Mouse (Mus musculus): ENCODE data around the gene Cyp17a1. TPM values are rescaled to one million over a fixed set of nuclear protein-coding genes. Genes with fewer than 3 reads are reported as not detected.
A peak's percentile ranks its signal among the peaks of the same experiment; 100 is the strongest.

Cyp17a1 gene
- polyA plus RNA-seq, 1 experiment from 2014 or later = 0.09 TPM

GRCm38 (mm10) chr19:46625015-46625414 is 48.0 kb downstream of the Cyp17a1 start:
- H3K36me3 ChIP-seq (ENCODE audit: control insufficient read depth, insufficient read depth, low read length) = no peaks in the 10 kb centered on the region; the same call in 1 of the 2 replicates
- H3K4me2 ChIP-seq (ENCODE audit: low read depth, low read length) = no peak overlapping the region
- H3K27me3 ChIP-seq (ENCODE audit: control insufficient read depth, insufficient read depth, low read length) = no peaks in the 10 kb centered on the region
- H3K9ac ChIP-seq (ENCODE audit: low read length) = no peak overlapping the region
- WGBS = 91% methylated on average over 12 of the region's 12 CpGs
- ATAC-seq (ENCODE audit: insufficient read depth, low FRiP score) = no peak
- H3K9me3 ChIP-seq (replicated peaks; ENCODE audit: control insufficient read depth, low read length) = no peaks in the 10 kb centered on the region
- peaks cover 51% of the 10 kb centered on the region for H3K4me1 ChIP-seq (ENCODE audit: control insufficient read depth, insufficient read depth, low read length)
- no peak overlapping the region for H3K27ac ChIP-seq (ENCODE audit: low read length)
- H3K4me3 ChIP-seq (replicated peaks; ENCODE audit: low read length) = no peak overlapping the region

- peaks cover 59% of the 10 kb centered on the region for H3K4me1 ChIP-seq (ENCODE audit: control insufficient read depth, insufficient read depth, low read length)
- peak; percentile 21; the same call in 1 of the 2 replicates for ATAC-seq (ENCODE audit: insufficient read depth, low FRiP score)
- no peaks in the 10 kb centered on the region for H3K9me3 ChIP-seq (replicated peaks; ENCODE audit: control insufficient read depth, low read length)
- H3K27me3 ChIP-seq (ENCODE audit: control insufficient read depth, insufficient read depth, low read length) = no peaks in the 10 kb centered on the region
- H3K36me3 ChIP-seq (ENCODE audit: control insufficient read depth, insufficient read depth, low read length) = no peaks in the 10 kb centered on the region; the same call in 1 of the 2 replicates
- H3K27ac ChIP-seq (ENCODE audit: low read length) = peak overlapping the region; percentile 89
- H3K4me2 ChIP-seq (ENCODE audit: low read depth, low read length) = peak overlapping the region; percentile 65
- peak overlapping the region; percentile 71 for H3K9ac ChIP-seq (ENCODE audit: low read length)
- peak overlapping the region; percentile 47 for H3K4me3 ChIP-seq (replicated peaks; ENCODE audit: low read length)
- WGBS = 24% methylated on average over 19 of the region's 19 CpGs
These were observed 48.9 kb downstream of the Cyp17a1 start for GRCm38 (mm10) chr19:46623790-46624772.

GRCm38 (mm10) chr19:46623194-46623667 is 49.7 kb downstream of the Cyp17a1 start:
- Histone ChIP-seq H3K27me3 (ENCODE audit: control insufficient read depth, insufficient read depth, low read length) (no peaks in the 10 kb centered on the region), H3K36me3 (ENCODE audit: control insufficient read depth, insufficient read depth, low read length) (no peaks in the 10 kb centered on the region), H3K4me1 (ENCODE audit: control insufficient read depth, insufficient read depth, low read length) (peaks cover 62% of the 10 kb centered on the region), H3K27ac (ENCODE audit: low read length) (peak overlapping the region; percentile 89), H3K9ac (ENCODE audit: low read length) (peak overlapping the region; percentile 71), H3K4me3 (replicated peaks; ENCODE audit: low read length) (peak overlapping the region; percentile 47), H3K4me2 (ENCODE audit: low read depth, low read length) (peak overlapping the region; percentile 65), H3K9me3 (replicated peaks; ENCODE audit: control insufficient read depth, low read length) (no peaks in the 10 kb centered on the region)
- ATAC-seq (ENCODE audit: insufficient read depth, low FRiP score) = peak; percentile 84
- WGBS = 5% methylated on average over 16 of the region's 16 CpGs

- H3K4me3 ChIP-seq (replicated peaks; ENCODE audit: low read length) = peak overlapping the region; percentile 47
- peak overlapping the region; percentile 65 for H3K4me2 ChIP-seq (ENCODE audit: low read depth, low read length)
- H3K36me3 ChIP-seq (ENCODE audit: control insufficient read depth, insufficient read depth, low read length) = no peaks in the 10 kb centered on the region
- ATAC-seq (ENCODE audit: insufficient read depth, low FRiP score) = no peak
- H3K4me1 ChIP-seq (ENCODE audit: control insufficient read depth, insufficient read depth, low read length) = peaks cover 64% of the 10 kb centered on the region
- H3K27ac ChIP-seq (ENCODE audit: low read length) = peak overlapping the region; percentile 89
- 25% methylated on average over 12 of the region's 12 CpGs for WGBS
- peak overlapping the region; percentile 71 for H3K9ac ChIP-seq (ENCODE audit: low read length)
- H3K27me3 ChIP-seq (ENCODE audit: control insufficient read depth, insufficient read depth, low read length) = no peaks in the 10 kb centered on the region
- H3K9me3 ChIP-seq (replicated peaks; ENCODE audit: control insufficient read depth, low read length) = no peaks in the 10 kb centered on the region
These were observed 50.2 kb downstream of the Cyp17a1 start for GRCm38 (mm10) chr19:46622659-46623193.

- Histone ChIP-seq H3K4me2 (ENCODE audit: low read depth, low read length) (no peak overlapping the region), H3K27me3 (ENCODE audit: control insufficient read depth, insufficient read depth, low read length) (no peaks in the 10 kb centered on the region), H3K27ac (ENCODE audit: low read length) (no peak overlapping the region), H3K36me3 (ENCODE audit: control insufficient read depth, insufficient read depth, low read length) (no peaks in the 10 kb centered on the region), H3K9ac (ENCODE audit: low read length) (no peak overlapping the region), H3K4me3 (replicated peaks; ENCODE audit: low read length) (no peak overlapping the region), H3K4me1 (ENCODE audit: control insufficient read depth, insufficient read depth, low read length) (peaks cover 69% of the 10 kb centered on the region), H3K9me3 (replicated peaks; ENCODE audit: control insufficient read depth, low read length) (no peaks in the 10 kb centered on the region)
- ATAC-seq (ENCODE audit: insufficient read depth, low FRiP score) = no peak
- WGBS = 73% methylated on average over 19 of the region's 19 CpGs
These were observed 51.5 kb downstream of the Cyp17a1 start for GRCm38 (mm10) chr19:46621236-46622183.

- WGBS = 60% methylated on average over 14 of the region's 14 CpGs
- peaks cover 69% of the 10 kb centered on the region for H3K4me1 ChIP-seq (ENCODE audit: control insufficient read depth, insufficient read depth, low read length)
These were observed 52.8 kb downstream of the Cyp17a1 start for GRCm38 (mm10) chr19:46620016-46620808.

GRCm38 (mm10) chr19:46619518-46619917 is 53.5 kb downstream of the Cyp17a1 start:
- 91% methylated on average over 6 of the region's 6 CpGs for WGBS
- no peaks in the 10 kb centered on the region for H3K9me3 ChIP-seq (replicated peaks; ENCODE audit: control insufficient read depth, low read length)
- no peaks in the 10 kb centered on the region for H3K27me3 ChIP-seq (ENCODE audit: control insufficient read depth, insufficient read depth, low read length)
- peak overlapping the region; percentile 38; the same call in 1 of the 2 replicates for H3K27ac ChIP-seq (ENCODE audit: low read length)
- no peak for ATAC-seq (ENCODE audit: insufficient read depth, low FRiP score)
- peaks cover 66% of the 10 kb centered on the region for H3K4me1 ChIP-seq (ENCODE audit: control insufficient read depth, insufficient read depth, low read length)
- no peak overlapping the region for H3K9ac ChIP-seq (ENCODE audit: low read length)
- no peaks in the 10 kb centered on the region for H3K36me3 ChIP-seq (ENCODE audit: control insufficient read depth, insufficient read depth, low read length)
- H3K4me3 ChIP-seq (replicated peaks; ENCODE audit: low read length) = no peak overlapping the region
- H3K4me2 ChIP-seq (ENCODE audit: low read depth, low read length) = no peak overlapping the region

More at GRCm38 (mm10) chr19:46620016-46620808, 52.8 kb downstream of the Cyp17a1 start:
- peak overlapping the region; percentile 38 for H3K27ac ChIP-seq (ENCODE audit: low read length)
- no peaks in the 10 kb centered on the region for H3K27me3 ChIP-seq (ENCODE audit: control insufficient read depth, insufficient read depth, low read length)
- no peak overlapping the region for H3K4me3 ChIP-seq (replicated peaks; ENCODE audit: low read length)
- no peaks in the 10 kb centered on the region for H3K9me3 ChIP-seq (replicated peaks; ENCODE audit: control insufficient read depth, low read length)
- no peak for ATAC-seq (ENCODE audit: insufficient read depth, low FRiP score)
- H3K4me2 ChIP-seq (ENCODE audit: low read depth, low read length) = no peak overlapping the region
- H3K36me3 ChIP-seq (ENCODE audit: control insufficient read depth, insufficient read depth, low read length) = no peaks in the 10 kb centered on the region
- H3K9ac ChIP-seq (ENCODE audit: low read length) = no peak overlapping the region

- Histone ChIP-seq H3K4me1 (ENCODE audit: control insufficient read depth, insufficient read depth, low read length) (peaks cover 61% of the 10 kb centered on the region), H3K4me3 (replicated peaks; ENCODE audit: low read length) (no peak overlapping the region), H3K4me2 (ENCODE audit: low read depth, low read length) (no peak overlapping the region), H3K36me3 (ENCODE audit: control insufficient read depth, insufficient read depth, low read length) (no peaks in the 10 kb centered on the region), H3K27ac (ENCODE audit: low read length) (0 out of 2 replicates have a peak overlapping the region, but pooled peaks have one; percentile 43), H3K9ac (ENCODE audit: low read length) (no peak overlapping the region), H3K9me3 (replicated peaks; ENCODE audit: control insufficient read depth, low read length) (no peaks in the 10 kb centered on the region), H3K27me3 (ENCODE audit: control insufficient read depth, insufficient read depth, low read length) (no peaks in the 10 kb centered on the region)
- WGBS = 51% methylated on average over 19 of the region's 19 CpGs
- ATAC-seq (ENCODE audit: insufficient read depth, low FRiP score) = no peak
These were observed 54.0 kb downstream of the Cyp17a1 start for GRCm38 (mm10) chr19:46619001-46619400.
